Mouse (Mus musculus) embryonic fibroblast, embryonic 13.5 days (primary cell): ENCODE data around the gene Magi2. TPM values are rescaled to one million over a fixed set of nuclear protein-coding genes. Genes with fewer than 3 reads are reported as not detected.

ENCODE experiments used
- H3K27ac ChIP-seq: 2 replicates; pipeline ENCODE4 v1.5.1; 2012; ENCODE audit warnings: low read length, control low read depth, inconsistent platforms; ENCODE audit not compliant: insufficient read depth
- H3K4me1 ChIP-seq: 2 replicates; pipeline ENCODE4 v1.6.1; 2011; ENCODE audit warnings: low read length; ENCODE audit not compliant: control insufficient read depth, insufficient read depth
- H3K4me3 ChIP-seq: 2 replicates; pipeline ENCODE4 v1.5.1; 2011; ENCODE audit warnings: mild to moderate bottlenecking, control low read depth, low read length; ENCODE audit not compliant: insufficient read depth
- CTCF ChIP-seq: IDR thresholded peaks from 2 replicates; pipeline ENCODE4 v1.5.1; 2011; ENCODE audit warnings: mild to moderate bottlenecking, control low read depth, low read length, moderate library complexity, borderline replicate concordance; ENCODE audit not compliant: insufficient read depth
- POLR2A ChIP-seq: IDR thresholded peaks from 2 replicates; pipeline ENCODE4 v1.6.1; 2011; ENCODE audit warnings: low read depth, mild to moderate bottlenecking, control low read depth, low read length, moderate library complexity
- polyA plus RNA-seq: library from polyadenylated mRNA; stranded (reverse); fragments of >200 nt; gene quantifications from 2 replicates; pipeline ENCODE4 v1.2.4, GENCODE M21; 2011; ENCODE audit warnings: low read depth; ENCODE audit not compliant: missing spikeins, insufficient read length

The Magi2 gene
- polyA plus RNA-seq, 1 experiment = 4.6 TPM

DNA sequence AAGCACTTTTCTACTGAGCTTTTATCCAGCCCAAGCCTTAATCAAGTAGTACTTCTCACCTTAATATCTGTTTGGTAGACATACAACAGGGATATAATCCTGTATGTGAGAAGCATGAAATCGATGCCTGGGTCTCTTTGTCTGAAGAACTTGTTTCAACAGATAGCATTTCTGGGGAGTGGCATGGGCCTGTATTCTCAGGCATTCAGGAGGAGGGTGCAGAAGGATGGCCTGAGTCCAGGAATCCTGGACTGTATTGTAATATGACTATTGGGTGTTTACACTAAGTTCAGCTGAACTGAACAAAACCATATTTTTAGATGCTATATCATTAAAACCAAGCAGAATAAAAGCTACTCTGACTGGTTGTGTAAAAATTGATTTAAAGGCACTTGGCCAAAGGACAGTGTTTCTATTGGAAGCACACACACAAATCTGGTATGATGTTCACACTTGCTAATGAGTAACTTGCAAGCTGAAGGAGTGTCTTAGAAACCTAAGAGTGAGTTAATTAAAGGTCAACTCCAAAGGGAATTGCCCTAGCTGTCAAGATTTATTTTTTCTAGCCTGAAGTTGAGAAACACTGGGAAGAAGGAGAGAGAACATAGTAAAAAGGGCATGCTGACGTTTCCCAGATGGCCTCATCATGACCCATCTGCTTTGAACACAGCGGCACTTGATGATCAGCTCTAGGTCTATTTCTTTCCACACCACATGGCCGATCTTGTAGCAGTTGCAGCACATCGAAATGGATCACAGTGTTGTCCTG lies 829.4 kb downstream of the Magi2 start:
- no peak overlapping the region for H3K27ac ChIP-seq
- TF ChIP-seq POLR2A = no peak
- TF ChIP-seq CTCF = no peak

DNA sequence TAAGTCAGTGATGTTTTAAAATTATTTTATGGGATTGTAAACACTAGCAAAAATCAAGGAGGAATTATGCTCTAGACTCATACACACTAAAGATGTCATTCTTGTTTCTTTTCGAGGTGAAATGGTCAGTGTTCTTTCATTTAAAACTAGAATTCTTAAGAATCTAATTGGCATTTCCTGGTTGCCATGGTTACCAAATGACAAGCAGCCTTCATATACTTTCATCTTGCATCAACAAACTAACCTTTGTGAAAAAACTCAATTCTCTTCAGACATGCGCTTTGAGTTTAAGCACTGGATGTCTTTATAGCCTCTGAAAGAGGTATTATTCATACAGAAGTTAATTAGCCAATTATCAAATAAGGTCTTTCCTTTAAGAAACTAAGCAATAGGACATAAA lies 830.0 kb downstream of the Magi2 start:
- no peak overlapping the region for H3K4me3 ChIP-seq
- no peaks in the 10 kb centered on the region for H3K4me1 ChIP-seq
- TF ChIP-seq CTCF (no peak), POLR2A (no peak)
- H3K27ac ChIP-seq = no peak overlapping the region

More for the DNA sequence above, 829.4 kb downstream of the Magi2 start:
- Histone ChIP-seq H3K4me3 (no peak overlapping the region), H3K4me1 (no peaks in the 10 kb centered on the region)

- H3K4me1 ChIP-seq = no peaks in the 10 kb centered on the region
- TF ChIP-seq POLR2A (no peak), CTCF (no peak)
- H3K27ac ChIP-seq = no peak overlapping the region
- no peak overlapping the region for H3K4me3 ChIP-seq
Observed at GRCm38 (mm10) chr5:20062011-20062410, 835.2 kb downstream of the Magi2 start.

- H3K4me3 ChIP-seq = no peak overlapping the region
- no peaks in the 10 kb centered on the region for H3K4me1 ChIP-seq
- H3K27ac ChIP-seq = no peak overlapping the region
- TF ChIP-seq CTCF = no peak
- TF ChIP-seq POLR2A = no peak
Observed at GRCm38 (mm10) chr5:20065081-20065480, 838.2 kb downstream of the Magi2 start.

DNA sequence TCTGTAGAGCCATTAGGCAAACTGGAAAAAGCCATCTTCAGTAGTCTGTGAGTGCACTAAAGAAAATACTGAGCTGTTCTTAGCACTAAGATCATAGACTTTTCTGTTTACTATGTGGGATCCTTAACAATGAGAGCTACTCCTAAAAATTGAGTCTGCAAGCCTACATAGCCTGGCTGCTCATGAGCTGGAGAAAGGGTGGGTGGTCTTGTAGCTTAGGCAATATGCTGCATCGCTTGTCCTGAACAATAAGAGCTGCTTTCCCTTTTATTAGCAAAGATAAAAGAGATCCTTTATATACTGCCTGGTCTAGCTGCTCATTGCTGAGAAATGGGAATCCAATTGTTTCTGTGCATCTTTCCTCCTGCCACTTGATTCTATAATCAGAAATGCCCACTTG lies 841.7 kb downstream of the Magi2 start:
- H3K4me1 ChIP-seq = no peaks in the 10 kb centered on the region
- H3K27ac ChIP-seq = no peak overlapping the region
- H3K4me3 ChIP-seq = no peak overlapping the region
- TF ChIP-seq POLR2A (no peak), CTCF (no peak)

- Histone ChIP-seq H3K27ac (no peak overlapping the region), H3K4me3 (no peak overlapping the region), H3K4me1 (no peaks in the 10 kb centered on the region)
- TF ChIP-seq POLR2A = no peak
Observed at GRCm38 (mm10) chr5:20068921-20069486, 842.2 kb downstream of the Magi2 start.

- TF ChIP-seq CTCF (no peak), POLR2A (no peak)
- Histone ChIP-seq H3K27ac (no peak overlapping the region), H3K4me3 (no peak overlapping the region), H3K4me1 (no peaks in the 10 kb centered on the region)
Observed at GRCm38 (mm10) chr5:20074101-20074500, 847.3 kb downstream of the Magi2 start.

DNA sequence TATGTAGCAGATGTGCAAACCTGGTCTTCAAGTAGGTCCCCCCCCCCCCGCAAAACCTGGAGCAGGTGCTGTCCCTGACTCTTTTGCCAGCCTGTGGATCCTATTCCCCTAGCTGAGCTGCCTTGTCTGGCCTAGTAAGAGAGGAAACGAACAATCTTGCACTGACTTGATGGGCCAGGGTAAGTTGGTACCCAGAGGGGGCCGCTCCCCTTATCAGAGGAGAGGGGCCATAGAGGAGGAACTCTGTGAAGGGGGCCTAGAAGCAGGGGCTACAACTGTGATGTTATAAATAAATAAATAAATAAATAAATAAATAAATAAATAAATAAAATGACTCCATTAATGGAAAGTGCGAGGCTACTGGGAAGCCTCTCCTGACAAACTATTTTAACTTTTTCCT lies 848.0 kb downstream of the Magi2 start:
- Histone ChIP-seq H3K4me1 (no peaks in the 10 kb centered on the region), H3K4me3 (no peak overlapping the region), H3K27ac (no peak overlapping the region)
- no peak for TF ChIP-seq CTCF
- TF ChIP-seq POLR2A = no peak

DNA sequence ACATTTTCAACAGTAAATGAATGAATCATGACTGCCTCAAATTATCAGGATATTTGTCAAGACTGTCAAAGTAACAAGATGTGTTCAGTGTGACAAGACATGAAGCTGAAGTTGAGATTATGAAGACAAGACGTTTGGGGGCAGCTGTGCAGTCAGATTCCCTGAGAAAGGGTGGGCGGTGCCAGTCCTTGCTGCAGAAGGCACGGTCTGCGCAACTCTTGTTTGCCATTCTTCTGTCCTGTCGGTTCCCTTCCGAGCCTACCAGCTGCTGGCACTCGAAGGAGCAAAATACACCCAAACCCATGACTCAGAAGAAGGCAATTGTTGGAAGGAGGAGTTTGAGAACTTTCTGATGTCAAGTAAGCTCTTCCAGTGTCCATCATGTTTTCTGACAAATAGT lies 852.1 kb downstream of the Magi2 start:
- H3K27ac ChIP-seq = no peak overlapping the region
- no peak overlapping the region for H3K4me3 ChIP-seq
- no peaks in the 10 kb centered on the region for H3K4me1 ChIP-seq
- TF ChIP-seq POLR2A (no peak), CTCF (no peak)

DNA sequence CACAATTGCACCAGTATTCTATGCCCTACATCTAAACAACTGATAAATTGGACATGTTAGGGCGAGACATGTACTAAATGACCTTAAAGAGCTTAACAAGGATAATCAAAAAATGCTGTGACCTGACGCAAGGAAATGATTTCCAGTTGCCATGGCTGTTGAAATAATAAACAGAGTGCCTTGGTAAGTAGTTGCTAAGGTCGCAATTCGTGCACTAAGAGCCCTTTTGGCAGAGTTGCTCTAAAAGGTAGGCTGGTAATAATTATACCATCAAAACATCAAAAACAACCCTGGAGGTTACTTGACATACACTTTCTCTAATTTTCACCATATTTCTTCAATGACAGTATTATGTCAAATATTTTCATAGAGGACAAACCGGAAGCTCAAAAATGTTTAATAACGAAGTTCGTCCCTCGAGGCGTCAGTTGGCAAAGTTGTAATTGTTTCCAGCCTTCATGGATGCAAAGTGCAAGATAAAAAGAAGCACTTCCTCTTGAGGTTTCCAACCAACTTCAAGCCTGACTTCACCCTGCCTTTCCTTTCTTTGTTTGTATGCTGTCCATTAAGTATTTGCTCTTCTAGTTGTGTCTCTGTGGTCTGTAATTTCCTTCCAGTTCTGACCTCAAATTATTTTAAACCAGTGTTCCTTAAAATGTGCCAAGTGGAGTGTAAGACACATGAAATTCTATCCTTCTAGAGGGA lies 853.9 kb downstream of the Magi2 start:
- no peak overlapping the region for H3K4me3 ChIP-seq
- TF ChIP-seq CTCF = no peak
- no peak for TF ChIP-seq POLR2A
- no peak overlapping the region for H3K27ac ChIP-seq
- H3K4me1 ChIP-seq = no peaks in the 10 kb centered on the region
